Mouse (Mus musculus) T-helper 1 cell (primary cell): ENCODE measurements at regions not wholly inside any gene's neighbourhood (a gene's known extent, or its start where the extent isn't known, plus 50 kb on each side); places are given as distances from the start of the nearest gene placed in this dataset.

Source experiments
- in situ Hi-C: fragments of 300-600 bp; cut with MboI, MseI; formaldehyde crosslinking; loops from one replicate; pipeline ENCODE4 v1.15.1; 2025; ENCODE audit warnings: high pct_unique_total_duplicates

- in situ Hi-C loops = no loop called here
Observed at GRCm38 (mm10) chr12:94155110-94155858, 1536.7 kb upstream of the Flrt2 start.

- in situ Hi-C loops = no loop called here
Observed at GRCm38 (mm10) chr12:94182358-94182757, 1509.7 kb upstream of the Flrt2 start.

GRCm38 (mm10) chr12:94190620-94191081 is 1501.4 kb upstream of the Flrt2 start:
- in situ Hi-C loops = no loop called here

GRCm38 (mm10) chr12:94217906-94218305 is 1474.1 kb upstream of the Flrt2 start:
- in situ Hi-C loops = no loop called here

- in situ Hi-C loops = no loop called here
Observed at GRCm38 (mm10) chr12:94229894-94230293, 1462.1 kb upstream of the Flrt2 start.

GRCm38 (mm10) chr12:94245366-94245765 is 1446.7 kb upstream of the Flrt2 start:
- in situ Hi-C loops = no loop called here

GRCm38 (mm10) chr12:94247362-94247761 is 1444.7 kb upstream of the Flrt2 start:
- in situ Hi-C loops = no loop called here

GRCm38 (mm10) chr12:94252957-94253633 is 1438.9 kb upstream of the Flrt2 start:
- in situ Hi-C loops = no loop called here

GRCm38 (mm10) chr12:94280946-94281345 is 1411.1 kb upstream of the Flrt2 start:
- in situ Hi-C loops = no loop called here

GRCm38 (mm10) chr12:94282931-94283330 is 1409.1 kb upstream of the Flrt2 start:
- in situ Hi-C loops = no loop called here

- in situ Hi-C loops = no loop called here
Observed at GRCm38 (mm10) chr12:94283572-94283971, 1408.5 kb upstream of the Flrt2 start.

GRCm38 (mm10) chr12:94297864-94298263 is 1394.2 kb upstream of the Flrt2 start:
- in situ Hi-C loops = no loop called here

- in situ Hi-C loops = no loop called here
Observed at GRCm38 (mm10) chr12:94332351-94332750, 1359.7 kb upstream of the Flrt2 start.

- in situ Hi-C loops = no loop called here
Observed at GRCm38 (mm10) chr12:94334671-94335070, 1357.4 kb upstream of the Flrt2 start.

GRCm38 (mm10) chr12:94349623-94350156 is 1342.3 kb upstream of the Flrt2 start:
- in situ Hi-C loops = no loop called here

GRCm38 (mm10) chr12:94364269-94364668 is 1327.8 kb upstream of the Flrt2 start:
- in situ Hi-C loops = no loop called here

- in situ Hi-C loops = no loop called here
Observed at GRCm38 (mm10) chr12:94399991-94400390, 1292.0 kb upstream of the Flrt2 start.

- in situ Hi-C loops = no loop called here
Observed at GRCm38 (mm10) chr12:94420918-94421317, 1271.1 kb upstream of the Flrt2 start.

GRCm38 (mm10) chr12:94421743-94422142 is 1270.3 kb upstream of the Flrt2 start:
- in situ Hi-C loops = no loop called here

GRCm38 (mm10) chr12:94424340-94424981 is 1267.6 kb upstream of the Flrt2 start:
- in situ Hi-C loops = no loop called here

GRCm38 (mm10) chr12:94449517-94449916 is 1242.5 kb upstream of the Flrt2 start:
- in situ Hi-C loops = no loop called here

GRCm38 (mm10) chr12:94468027-94468426 is 1224.0 kb upstream of the Flrt2 start:
- in situ Hi-C loops = no loop called here
